Mouse (Mus musculus): ENCODE results near the gene Ube2k. TPM values are rescaled to one million over a fixed set of nuclear protein-coding genes. Genes with fewer than 3 reads are reported as not detected.

The Ube2k gene
- polyA plus RNA-seq, 1 experiment from 2014 or later, result 132 TPM

DNA sequence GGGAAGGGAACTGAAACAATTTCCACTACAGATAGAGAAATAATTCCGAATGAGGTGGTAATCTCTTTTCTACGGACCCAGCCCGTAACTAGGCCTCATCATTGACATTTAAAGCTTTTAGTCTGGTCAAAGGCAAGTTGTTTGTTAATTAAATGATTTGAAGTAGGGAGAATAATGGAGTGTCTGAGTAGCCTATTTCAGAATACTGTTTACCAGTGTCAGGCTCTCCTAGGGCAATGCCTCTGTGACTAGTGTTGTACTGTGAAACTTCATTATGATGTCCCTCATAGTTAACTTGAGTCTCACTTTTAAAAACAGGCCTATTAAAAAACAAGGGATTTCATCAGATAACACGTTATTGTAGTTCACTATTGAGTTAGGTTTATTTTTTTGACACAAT lies 1.1 kb downstream of the Ube2k start:
- H3K4me2 ChIP-seq, result peak overlapping the region; percentile 82
- 0% methylated on average over 4 of the region's 4 CpGs for WGBS
- peak; percentile 20 for DNase-seq
- H3K9ac ChIP-seq, result peak overlapping the region; percentile 97
- no peaks in the 10 kb centered on the region for H3K9me3 ChIP-seq (ENCODE audit: low read depth, low read length)
- H3K36me3 ChIP-seq (ENCODE audit: insufficient read depth), result no peaks in the 10 kb centered on the region
- H3K4me3 ChIP-seq (ENCODE audit: low read depth, low read length), result peak overlapping the region; percentile 92
- H3K27ac ChIP-seq (ENCODE audit: low read depth), result peak overlapping the region; percentile 99
- no peak for TF ChIP-seq CTCF (IDR thresholded peaks at IDR 0.05; ENCODE audit: low read depth)
- no peaks in the 10 kb centered on the region for H3K27me3 ChIP-seq (ENCODE audit: insufficient read depth, low read length)
- 0 out of 2 replicates have a peak, but pooled peaks cover 6% of the 10 kb centered on the region for H3K4me1 ChIP-seq (ENCODE audit: insufficient read depth)
- no peak for ATAC-seq (ENCODE audit: insufficient read depth)

DNA sequence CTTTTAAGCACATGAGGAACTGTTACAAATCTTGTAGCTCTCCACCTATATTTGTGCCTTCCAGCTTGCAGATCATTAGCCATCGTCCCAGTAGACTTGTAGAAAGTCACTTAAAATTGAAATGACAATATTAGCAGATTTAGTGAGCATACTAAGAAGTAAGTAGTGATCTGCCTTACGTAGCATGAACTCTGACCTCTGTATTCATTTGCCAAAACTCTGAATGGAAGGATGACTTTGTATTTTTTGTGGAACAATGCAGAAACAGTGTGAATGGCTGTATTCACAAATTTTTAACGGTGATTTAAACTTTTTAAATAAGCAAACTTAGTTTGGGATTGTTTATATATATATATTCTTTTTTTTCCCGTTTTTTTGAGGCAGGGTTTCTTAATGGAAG lies 1.8 kb downstream of the Ube2k start:
- Histone ChIP-seq H3K36me3 (ENCODE audit: insufficient read depth) (no peaks in the 10 kb centered on the region), H3K4me2 (peak overlapping the region; percentile 67), H3K9ac (no peak overlapping the region), H3K4me1 (ENCODE audit: insufficient read depth) (0 out of 2 replicates have a peak, but pooled peaks cover 6% of the 10 kb centered on the region), H3K4me3 (ENCODE audit: low read depth, low read length) (peak overlapping the region; percentile 29; the same call in 1 of the 2 replicates), H3K9me3 (ENCODE audit: low read depth, low read length) (no peaks in the 10 kb centered on the region), H3K27me3 (ENCODE audit: insufficient read depth, low read length) (no peaks in the 10 kb centered on the region), H3K27ac (ENCODE audit: low read depth) (no peak overlapping the region)
- no peak for TF ChIP-seq CTCF (IDR thresholded peaks at IDR 0.05; ENCODE audit: low read depth)
- no peak for ATAC-seq (ENCODE audit: insufficient read depth)
- WGBS, result 27% methylated on average over 4 of the region's 4 CpGs
- DNase-seq, result peak; percentile 28

DNA sequence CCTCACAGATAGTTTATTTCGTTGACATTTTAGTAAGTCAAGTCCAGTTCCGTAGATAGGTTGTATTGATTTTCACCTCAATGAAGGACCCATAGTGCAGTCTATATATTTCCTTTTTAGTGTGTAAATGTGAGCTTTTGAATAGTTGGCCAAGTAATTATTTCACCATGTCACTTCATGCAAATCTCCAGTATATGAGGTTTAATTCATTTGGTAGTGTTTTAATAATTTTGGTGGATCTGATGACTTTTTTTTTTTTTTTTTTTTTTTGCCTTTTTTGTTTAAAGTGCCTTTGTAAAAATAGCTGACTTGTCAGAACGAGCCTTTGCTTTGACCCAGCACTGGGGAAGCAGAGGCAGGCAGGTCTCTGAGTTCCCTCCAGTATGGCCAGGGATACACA lies 2.8 kb downstream of the Ube2k start:
- Histone ChIP-seq H3K4me2 (peak overlapping the region; percentile 20; the same call in 1 of the 2 replicates), H3K9ac (no peak overlapping the region), H3K36me3 (ENCODE audit: insufficient read depth) (no peaks in the 10 kb centered on the region), H3K4me3 (ENCODE audit: low read depth, low read length) (no peak overlapping the region), H3K4me1 (ENCODE audit: insufficient read depth) (0 out of 2 replicates have a peak, but pooled peaks cover 6% of the 10 kb centered on the region), H3K27ac (ENCODE audit: low read depth) (no peak overlapping the region), H3K9me3 (ENCODE audit: low read depth, low read length) (no peaks in the 10 kb centered on the region), H3K27me3 (ENCODE audit: insufficient read depth, low read length) (no peaks in the 10 kb centered on the region)
- DNase-seq, result no peak
- 93% methylated on average over 3 of the region's 3 CpGs for WGBS
- no peak for ATAC-seq (ENCODE audit: insufficient read depth)
- no peak for TF ChIP-seq CTCF (IDR thresholded peaks at IDR 0.05; ENCODE audit: low read depth)

DNA sequence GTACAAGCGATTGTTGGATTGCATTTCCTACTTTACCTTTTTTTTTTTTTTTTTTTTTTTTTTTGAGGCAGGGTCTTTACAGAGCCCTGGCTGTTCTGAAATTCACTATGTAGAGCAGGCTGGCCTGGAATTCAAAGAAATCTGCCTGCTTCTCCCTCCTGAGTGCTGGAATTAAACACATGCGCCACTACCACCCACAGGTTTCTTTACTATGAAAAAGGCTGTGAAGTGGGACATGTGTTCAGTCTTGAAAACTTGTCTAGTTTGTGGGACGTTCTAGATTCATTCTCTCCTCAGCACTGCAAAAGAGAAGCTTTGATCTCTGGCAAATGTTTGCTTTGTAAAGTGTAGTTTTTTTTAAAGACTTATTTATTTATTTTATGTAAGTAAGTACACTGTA lies 4.9 kb downstream of the Ube2k start:
- Histone ChIP-seq H3K27me3 (ENCODE audit: insufficient read depth, low read length) (no peaks in the 10 kb centered on the region), H3K36me3 (ENCODE audit: insufficient read depth) (no peaks in the 10 kb centered on the region; the same call in 1 of the 2 replicates), H3K4me1 (ENCODE audit: insufficient read depth) (0 out of 2 replicates have a peak, but pooled peaks cover 6% of the 10 kb centered on the region), H3K9ac (no peak overlapping the region), H3K27ac (ENCODE audit: low read depth) (no peak overlapping the region), H3K4me2 (no peak overlapping the region), H3K9me3 (ENCODE audit: low read depth, low read length) (no peaks in the 10 kb centered on the region), H3K4me3 (ENCODE audit: low read depth, low read length) (no peak overlapping the region)
- no peak for ATAC-seq (ENCODE audit: insufficient read depth)
- DNase-seq, result no peak
- TF ChIP-seq CTCF (IDR thresholded peaks at IDR 0.05; ENCODE audit: low read depth), result no peak
- 72% methylated on average over 3 of the region's 3 CpGs for WGBS

DNA sequence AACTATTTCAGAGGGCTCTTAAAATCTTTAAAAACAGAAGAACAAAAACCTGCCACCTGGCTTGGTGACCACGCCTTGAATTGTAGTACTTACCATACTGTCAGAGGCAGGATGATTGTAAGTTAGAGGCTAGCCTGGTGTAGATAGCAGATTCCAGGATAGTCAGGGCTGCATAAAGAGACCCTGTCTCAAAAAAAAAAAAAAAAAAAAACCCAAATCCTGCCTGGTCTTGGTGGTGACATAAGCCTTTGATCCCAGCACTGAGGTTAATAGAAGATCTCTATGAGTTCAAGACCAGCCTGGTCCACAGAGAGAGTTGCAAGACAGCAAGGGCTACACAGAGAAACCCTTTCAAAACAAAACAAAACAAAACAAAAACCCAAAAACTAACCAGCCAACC lies 6.5 kb downstream of the Ube2k start:
- H3K4me2 ChIP-seq, result no peak overlapping the region
- no peaks in the 10 kb centered on the region for H3K27me3 ChIP-seq (ENCODE audit: insufficient read depth, low read length)
- no peaks in the 10 kb centered on the region for H3K9me3 ChIP-seq (ENCODE audit: low read depth, low read length)
- peaks cover 1% of the 10 kb centered on the region; the same call in 1 of the 2 replicates for H3K36me3 ChIP-seq (ENCODE audit: insufficient read depth)
- WGBS, result 81% methylated on average over 1 of the region's 1 CpGs
- no peak for TF ChIP-seq CTCF (IDR thresholded peaks at IDR 0.05; ENCODE audit: low read depth)
- ATAC-seq (ENCODE audit: insufficient read depth) (no peak), DNase-seq (no peak)
- H3K9ac ChIP-seq, result no peak overlapping the region
- no peak overlapping the region for H3K27ac ChIP-seq (ENCODE audit: low read depth)
- H3K4me1 ChIP-seq (ENCODE audit: insufficient read depth), result 0 out of 2 replicates have a peak, but pooled peaks cover 6% of the 10 kb centered on the region
- no peak overlapping the region for H3K4me3 ChIP-seq (ENCODE audit: low read depth, low read length)

DNA sequence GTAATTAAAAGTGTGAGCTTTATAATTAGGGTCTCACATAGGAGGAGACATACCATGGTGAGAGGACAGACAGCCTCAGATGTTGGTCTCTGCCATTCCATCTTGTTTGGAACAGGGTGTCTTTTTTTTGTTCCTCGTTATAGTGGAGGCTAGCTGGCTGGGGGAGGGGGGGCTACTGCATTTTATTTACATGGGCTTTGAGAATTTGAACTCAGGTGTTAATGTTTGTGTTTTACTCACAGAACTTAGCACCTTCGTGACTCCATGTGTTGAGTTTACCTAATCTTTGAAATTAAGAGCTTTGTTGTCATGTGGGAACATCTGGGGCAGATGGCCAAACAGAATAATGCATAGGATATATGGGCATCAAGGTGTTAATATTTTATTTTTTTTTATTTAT lies 7.6 kb downstream of the Ube2k start:
- Histone ChIP-seq H3K36me3 (ENCODE audit: insufficient read depth) (peaks cover 6% of the 10 kb centered on the region; the same call in 1 of the 2 replicates), H3K27me3 (ENCODE audit: insufficient read depth, low read length) (no peaks in the 10 kb centered on the region), H3K27ac (ENCODE audit: low read depth) (no peak overlapping the region), H3K9me3 (ENCODE audit: low read depth, low read length) (no peaks in the 10 kb centered on the region), H3K4me2 (no peak overlapping the region), H3K4me3 (ENCODE audit: low read depth, low read length) (no peak overlapping the region), H3K4me1 (ENCODE audit: insufficient read depth) (no peaks in the 10 kb centered on the region), H3K9ac (no peak overlapping the region)
- no peak for TF ChIP-seq CTCF (IDR thresholded peaks at IDR 0.05; ENCODE audit: low read depth)
- DNase-seq, result no peak
- ATAC-seq (ENCODE audit: insufficient read depth), result no peak
- WGBS, result 85% methylated on average over 2 of the region's 2 CpGs

DNA sequence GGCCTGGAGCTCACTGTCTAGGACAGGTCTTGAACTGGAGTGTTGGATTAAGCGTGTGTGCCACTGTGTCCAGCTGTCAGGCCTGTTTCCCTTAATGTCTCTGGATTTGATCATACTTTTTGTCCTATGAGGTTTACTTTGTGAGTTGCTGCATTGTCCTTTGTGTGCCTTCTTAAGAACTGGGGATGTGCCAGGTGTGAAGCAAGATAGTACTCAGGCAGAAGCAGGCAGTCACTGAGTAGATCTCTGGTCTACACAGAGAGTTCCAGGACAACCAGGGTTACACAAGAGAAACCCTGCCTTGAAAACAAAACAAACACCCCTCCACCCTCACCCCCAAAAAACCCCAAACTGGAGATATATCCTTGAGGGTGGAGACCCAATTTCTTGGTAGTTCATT lies 12.6 kb downstream of the Ube2k start:
- 91% methylated on average over 1 of the region's 1 CpGs for WGBS
- Histone ChIP-seq H3K4me3 (ENCODE audit: low read depth, low read length) (no peak overlapping the region), H3K4me2 (no peak overlapping the region), H3K4me1 (ENCODE audit: insufficient read depth) (no peaks in the 10 kb centered on the region), H3K36me3 (ENCODE audit: insufficient read depth) (peaks cover 6% of the 10 kb centered on the region; the same call in 1 of the 2 replicates), H3K27ac (ENCODE audit: low read depth) (no peak overlapping the region), H3K9ac (no peak overlapping the region), H3K27me3 (ENCODE audit: insufficient read depth, low read length) (no peaks in the 10 kb centered on the region), H3K9me3 (ENCODE audit: low read depth, low read length) (no peaks in the 10 kb centered on the region)
- ATAC-seq (ENCODE audit: insufficient read depth) (no peak), DNase-seq (no peak)
- no peak for TF ChIP-seq CTCF (IDR thresholded peaks at IDR 0.05; ENCODE audit: low read depth)

DNA sequence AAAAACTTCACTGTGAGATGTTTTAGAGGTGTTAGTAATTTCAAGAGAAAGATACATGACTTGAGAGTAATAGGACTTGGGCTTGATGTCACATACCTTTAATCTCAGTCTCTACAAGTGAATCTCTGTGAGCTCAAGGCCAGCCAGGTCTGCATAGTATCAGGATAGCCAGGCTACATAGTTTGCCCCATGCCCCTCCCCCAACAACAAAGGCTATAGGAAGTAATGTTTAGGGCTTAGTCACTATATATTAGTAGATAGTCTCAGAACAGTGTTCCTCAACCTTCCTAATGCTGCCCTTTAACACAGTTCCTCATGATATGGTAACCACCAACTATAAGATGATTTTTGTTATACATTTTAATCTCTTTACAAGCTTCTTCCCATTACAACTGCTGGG lies 20.1 kb downstream of the Ube2k start:
- no peak overlapping the region for H3K9ac ChIP-seq
- no peak for ATAC-seq (ENCODE audit: insufficient read depth)
- H3K4me1 ChIP-seq (ENCODE audit: insufficient read depth), result no peaks in the 10 kb centered on the region
- H3K36me3 ChIP-seq (ENCODE audit: insufficient read depth), result no peaks in the 10 kb centered on the region
- H3K9me3 ChIP-seq (ENCODE audit: low read depth, low read length), result no peaks in the 10 kb centered on the region
- H3K4me3 ChIP-seq (ENCODE audit: low read depth, low read length), result no peak overlapping the region
- no peaks in the 10 kb centered on the region for H3K27me3 ChIP-seq (ENCODE audit: insufficient read depth, low read length)
- no peak for DNase-seq
- no peak overlapping the region for H3K27ac ChIP-seq (ENCODE audit: low read depth)
- no peak for TF ChIP-seq CTCF (IDR thresholded peaks at IDR 0.05; ENCODE audit: low read depth)
- H3K4me2 ChIP-seq, result no peak overlapping the region

All from lung, embryonic 14.5 days (tissue).